Comparison of ENCODE assay signal across 8 mouse cellular contexts in the genomic region with DNA sequence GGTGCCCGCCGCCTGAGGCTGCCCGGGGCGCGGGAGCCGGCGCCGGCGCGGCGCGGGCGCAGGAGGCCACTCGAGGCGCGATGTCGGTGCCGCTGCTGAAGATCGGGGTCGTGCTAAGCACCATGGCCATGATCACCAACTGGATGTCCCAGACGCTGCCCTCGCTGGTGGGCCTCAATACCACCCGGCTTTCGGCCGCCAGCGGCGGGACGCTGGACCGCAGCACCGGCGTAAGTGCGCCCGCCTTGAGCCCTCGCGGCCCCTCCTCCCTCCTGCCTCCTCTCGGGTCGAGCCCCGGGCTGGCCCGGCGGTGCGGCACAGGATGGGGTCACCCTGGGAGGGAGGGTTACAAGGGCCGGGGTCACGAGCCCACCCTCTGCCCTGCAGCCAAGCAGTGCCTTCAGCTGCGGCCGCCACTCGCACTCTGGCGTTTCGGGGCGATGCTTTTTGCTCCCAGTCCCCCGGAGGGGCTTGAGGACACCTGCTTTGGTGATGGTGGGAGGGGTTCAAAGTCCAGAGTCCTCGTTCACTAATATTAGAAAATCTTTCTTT. TPM values are rescaled to one million over a fixed set of nuclear protein-coding genes. Genes with fewer than 3 reads are reported as not detected.
DNase-seq lines count a peak whose midpoint lies in the region; ATAC-seq and TF ChIP-seq lines count a peak whose summit lies in the region.

No protein-coding gene starts in this region.

- no peaks in the 10 kb centered on the region for H3K9me3 ChIP-seq in kidney, embryonic 14.5 days (ENCODE audit: control insufficient read depth, low read length)
- H3K9me3 ChIP-seq in forebrain, postnatal 0 days (ENCODE audit: low read length) = no peaks in the 10 kb centered on the region
- H3K9me3 ChIP-seq in kidney, embryonic 16.5 days (ENCODE audit: low read length) = no peaks in the 10 kb centered on the region
- no peaks in the 10 kb centered on the region for H3K9me3 ChIP-seq in midbrain, embryonic 12.5 days

- H3K27me3 ChIP-seq in kidney, embryonic 14.5 days (ENCODE audit: control insufficient read depth, insufficient read depth, low read length) = no peaks in the 10 kb centered on the region; the same call in 1 of the 2 replicates
- no peaks in the 10 kb centered on the region for H3K27me3 ChIP-seq in forebrain, postnatal 0 days (ENCODE audit: insufficient read depth, low read length)
- H3K27me3 ChIP-seq in kidney, embryonic 16.5 days (ENCODE audit: insufficient read depth, low read length) = peaks cover 4% of the 10 kb centered on the region; the same call in 1 of the 2 replicates
- H3K27me3 ChIP-seq in midbrain, embryonic 12.5 days = peaks cover 29% of the 10 kb centered on the region

- TF ChIP-seq CTCF in forebrain, postnatal 0 days (IDR thresholded peaks at IDR 0.05; ENCODE audit: low read depth) = no peak

- peak; percentile 24; the same call in 1 of the 2 replicates for ATAC-seq in kidney, embryonic 14.5 days (ENCODE audit: low FRiP score, low TSS enrichment)
- ATAC-seq in forebrain, postnatal 0 days = no peak
- peak; percentile 61 for ATAC-seq in kidney, embryonic 16.5 days (ENCODE audit: low FRiP score, low TSS enrichment)
- peak; percentile 21; the same call in 1 of the 2 replicates for ATAC-seq in midbrain, embryonic 12.5 days (ENCODE audit: low FRiP score, low read depth)

- peak overlapping the region; percentile 98 for H3K4me2 ChIP-seq in kidney, embryonic 14.5 days (replicated peaks; ENCODE audit: low read depth, low read length)
- peak overlapping the region; percentile 99 for H3K4me2 ChIP-seq in forebrain, postnatal 0 days (ENCODE audit: low read depth)
- H3K4me2 ChIP-seq in kidney, embryonic 16.5 days (replicated peaks; ENCODE audit: low read depth, low read length) = peak overlapping the region; percentile 99
- H3K4me2 ChIP-seq in midbrain, embryonic 12.5 days (replicated peaks) = peak overlapping the region; percentile 99

- H3K4me3 ChIP-seq in kidney, embryonic 14.5 days (ENCODE audit: low read length) = peak overlapping the region; percentile 60
- peak overlapping the region; percentile 63 for H3K4me3 ChIP-seq in forebrain, postnatal 0 days (ENCODE audit: low read depth, low read length)
- H3K4me3 ChIP-seq in kidney, embryonic 16.5 days (ENCODE audit: low read length) = peak overlapping the region; percentile 65
- peak overlapping the region; percentile 60 for H3K4me3 ChIP-seq in midbrain, embryonic 12.5 days

- H3K9ac ChIP-seq in kidney, embryonic 14.5 days (ENCODE audit: low read depth, low read length) = peak overlapping the region; percentile 74
- peak overlapping the region; percentile 72 for H3K9ac ChIP-seq in forebrain, postnatal 0 days
- peak overlapping the region; percentile 75 for H3K9ac ChIP-seq in kidney, embryonic 16.5 days (replicated peaks; ENCODE audit: low read length)
- H3K9ac ChIP-seq in midbrain, embryonic 12.5 days (replicated peaks) = peak overlapping the region; percentile 82

- peaks cover 17% of the 10 kb centered on the region for H3K4me1 ChIP-seq in kidney, embryonic 14.5 days (ENCODE audit: control insufficient read depth, insufficient read depth, low read length)
- peaks cover 2% of the 10 kb centered on the region for H3K4me1 ChIP-seq in forebrain, postnatal 0 days (ENCODE audit: insufficient read depth)
- peaks cover 19% of the 10 kb centered on the region for H3K4me1 ChIP-seq in kidney, embryonic 16.5 days (ENCODE audit: insufficient read depth, low read length)
- H3K4me1 ChIP-seq in midbrain, embryonic 12.5 days = peaks cover 40% of the 10 kb centered on the region

- no peak overlapping the region for H3K27ac ChIP-seq in kidney, embryonic 14.5 days (ENCODE audit: low read depth, low read length)
- H3K27ac ChIP-seq in forebrain, postnatal 0 days (ENCODE audit: low read depth, low read length) = peak overlapping the region; percentile 57; the same call in 1 of the 2 replicates
- no peak overlapping the region for H3K27ac ChIP-seq in kidney, embryonic 16.5 days (ENCODE audit: low read length)
- 0 out of 2 replicates have a peak overlapping the region, but pooled peaks have one; percentile 30 for H3K27ac ChIP-seq in midbrain, embryonic 12.5 days (replicated peaks)

- no peaks in the 10 kb centered on the region; the same call in 1 of the 2 replicates for H3K36me3 ChIP-seq in kidney, embryonic 14.5 days (ENCODE audit: control insufficient read depth, insufficient read depth, low read length)
- H3K36me3 ChIP-seq in forebrain, postnatal 0 days (ENCODE audit: insufficient read depth) = no peaks in the 10 kb centered on the region
- H3K36me3 ChIP-seq in kidney, embryonic 16.5 days (ENCODE audit: insufficient read depth, low read length) = no peaks in the 10 kb centered on the region
- 0 out of 2 replicates have a peak, but pooled peaks cover 11% of the 10 kb centered on the region for H3K36me3 ChIP-seq in midbrain, embryonic 12.5 days

- DNase-seq in kidney, adult 8-10 months = no peak
- peak; percentile 70 for DNase-seq in cerebellum, adult 11-12 months
- no peak for DNase-seq in forebrain, postnatal 0 days
- DNase-seq in right cerebral cortex, postnatal 14 days = no peak
- no peak for DNase-seq in gastrocnemius, postnatal 25 days

- under 1% methylated on average over 42 of the region's 51 CpGs for WGBS in kidney, embryonic 14.5 days
- 4% methylated on average over 50 of the region's 51 CpGs for WGBS in forebrain, postnatal 0 days
- under 1% methylated on average over 49 of the region's 51 CpGs for WGBS in kidney, embryonic 16.5 days
- WGBS in midbrain, embryonic 12.5 days = under 1% methylated on average over 49 of the region's 51 CpGs

RNA-seq across cellular contexts. Expression of a gene that starts 13.2 kb away (rescaled TPM):
- 15.5 and 16.2 TPM in 2 replicates for polyA plus RNA-seq in kidney, embryonic 14.5 days (2014; fragmentation: Nextera tagmentation; extraction: Ambion mirVana)
- 277 and 344 TPM in 2 replicates for total RNA-seq in forebrain, postnatal 0 days (2014; rRNA removed)
- polyA plus RNA-seq in forebrain, postnatal 0 days (2015; fragmentation: Nextera tagmentation; extraction: Ambion mirVana) = 347 and 444 TPM in 2 replicates
- polyA plus RNA-seq in kidney, embryonic 16.5 days (2015; fragmentation: Nextera tagmentation; extraction: Ambion mirVana) = 10.4 and 11.9 TPM in 2 replicates
- 105 and 125 TPM in 2 replicates for polyA plus RNA-seq in midbrain, embryonic 12.5 days (2016; fragmentation: Nextera tagmentation; extraction: Ambion mirVana)
- total RNA-seq in gastrocnemius, postnatal 25 days (2021) = 10 to 100 TPM; 11.9 to 14.5 TPM

Comparison
In these comparisons a context has a peak if more than half of its experiments do, and no peak if none do; other contexts are left out.
1. H3K27ac ChIP-seq: peak in forebrain, postnatal 0 days (single experiment) and midbrain, embryonic 12.5 days (single experiment); none in kidney, embryonic 14.5 days (single experiment) and kidney, embryonic 16.5 days (single experiment).
2. Peak in every context shown above with its lines, with median percentiles within 50 percentile points of each other: H3K4me2 ChIP-seq, H3K4me3 ChIP-seq and H3K9ac ChIP-seq.